In the genomic region with DNA sequence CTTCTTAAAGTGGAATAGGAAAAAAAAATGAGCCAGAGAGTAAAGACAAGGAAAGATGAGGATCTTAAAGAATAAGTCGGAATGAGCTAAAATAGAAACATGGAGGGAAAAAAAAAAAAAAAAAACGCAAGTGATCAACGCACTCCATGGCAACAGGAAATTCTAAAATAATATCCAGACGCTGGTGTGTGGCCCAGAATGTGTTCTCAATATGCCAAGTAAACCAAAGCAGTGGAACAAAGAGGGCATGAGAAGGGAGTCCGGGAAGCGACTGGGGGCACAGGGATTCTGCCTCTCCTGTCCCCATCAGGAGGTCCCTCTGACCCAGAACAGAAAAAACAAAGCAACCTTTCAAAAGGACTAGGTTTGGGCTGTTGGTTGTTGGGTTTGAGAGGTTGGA, we compare ENCODE assay signal across 14 mouse cellular contexts.
DNase-seq lines count a peak whose midpoint lies in the region; TF ChIP-seq lines count a peak whose summit lies in the region.
"Had no signal": no experiment of that assay in that cellular context is flagged by ENCODE, and none has a peak within 500 bp of the region (broad histone marks: within the 10 kb centered on the region; RNA-seq: fewer than 3 reads in every experiment).

No protein-coding gene starts in this region.

- intact Hi-C loops in left cerebral cortex, postnatal 25 days (cut with DNase I), result loop anchor here (10.0 kb wide), 1 partner anchor 154 kb away; no protein-coding TSS in a partner anchor
- intact Hi-C loops in left cerebral cortex, postnatal 4 days (cut with DNase I), result no loop called here

- peak overlapping the region; percentile 67 for H3K27ac ChIP-seq in cortical plate, adult 2 months (ENCODE audit: insufficient read depth, low read length)
- H3K27ac ChIP-seq: lung, embryonic 15.5 days had no signal

- no peaks in the 10 kb centered on the region; the same call in 1 of the 2 replicates for H3K4me1 ChIP-seq in cortical plate, adult 2 months (ENCODE audit: control insufficient read depth, insufficient read depth, low read length)
- H3K4me1 ChIP-seq: lung, embryonic 15.5 days had no signal

- peak; percentile 2 for DNase-seq in embryo, embryonic 11 days
- no peak for DNase-seq in embryo, embryonic 10 days (ENCODE audit: low spot score)
- DNase-seq in left cerebral cortex, postnatal 25 days (ENCODE audit: low spot score in 2 of 2), result peak; percentile 31 to 66
- no peak for DNase-seq in left cerebral cortex, adult 11 months (ENCODE audit: low spot score)
- DNase-seq in left cerebral cortex, postnatal 4 days, result peak; percentile 11
- DNase-seq in adrenal gland, adult 18-20 months (ENCODE audit: low spot score in 2 of 2), result no peak
- DNase-seq: gastrocnemius, postnatal 36 days; heart, postnatal 36 days; kidney, adult 2 months; kidney, postnatal 25 days; spleen, adult 18-20 months; thymus, postnatal 4 days had no signal

- no peak for TF ChIP-seq POLR2A in cortical plate, adult 2 months (IDR thresholded peaks at IDR 0.05; ENCODE audit: extremely low read depth, insufficient read depth, low read length)

- no peak for TF ChIP-seq CTCF in cortical plate, adult 2 months (IDR thresholded peaks at IDR 0.05; ENCODE audit: extremely low read depth, insufficient read depth, low read length)

- no peak overlapping the region for H3K4me3 ChIP-seq in cortical plate, adult 2 months (ENCODE audit: insufficient read depth, low read length)
- H3K4me3 ChIP-seq: lung, embryonic 15.5 days had no signal

Comparison
In these comparisons a context has a peak if more than half of its experiments do, and no peak if none do; other contexts are left out.
1. DNase-seq: peak in embryo, embryonic 11 days (single experiment), left cerebral cortex, postnatal 25 days (2 of 2) and left cerebral cortex, postnatal 4 days (single experiment); none in embryo, embryonic 10 days (single experiment), left cerebral cortex, adult 11 months (single experiment) and adrenal gland, adult 18-20 months (0 of 2).